Mouse (Mus musculus) layer of hippocampus, adult 8-10 months (tissue): ENCODE data around the gene Elf3. TPM values are rescaled to one million over a fixed set of nuclear protein-coding genes. Genes with fewer than 3 reads are reported as not detected.
"Not testable (repeated sequence)": the region's sequence is repeated elsewhere in the genome, so short reads cannot be mapped to it uniquely, and the experiment has no call there.

Source experiments
- DNase-seq, 2 experiments: peaks; one replicate each; pipeline ENCODE4 v3.0.0; 2022; ENCODE audit warnings: low spot score in 2 of 2
- total RNA-seq, 4 experiments: library from RNA; stranded (reverse); gene quantifications; 2 replicates each; pipeline ENCODE4 v1.2.4; 2022

Elf3 gene
- total RNA-seq, 4 experiments from 2014 or later, result not detected

DNA sequence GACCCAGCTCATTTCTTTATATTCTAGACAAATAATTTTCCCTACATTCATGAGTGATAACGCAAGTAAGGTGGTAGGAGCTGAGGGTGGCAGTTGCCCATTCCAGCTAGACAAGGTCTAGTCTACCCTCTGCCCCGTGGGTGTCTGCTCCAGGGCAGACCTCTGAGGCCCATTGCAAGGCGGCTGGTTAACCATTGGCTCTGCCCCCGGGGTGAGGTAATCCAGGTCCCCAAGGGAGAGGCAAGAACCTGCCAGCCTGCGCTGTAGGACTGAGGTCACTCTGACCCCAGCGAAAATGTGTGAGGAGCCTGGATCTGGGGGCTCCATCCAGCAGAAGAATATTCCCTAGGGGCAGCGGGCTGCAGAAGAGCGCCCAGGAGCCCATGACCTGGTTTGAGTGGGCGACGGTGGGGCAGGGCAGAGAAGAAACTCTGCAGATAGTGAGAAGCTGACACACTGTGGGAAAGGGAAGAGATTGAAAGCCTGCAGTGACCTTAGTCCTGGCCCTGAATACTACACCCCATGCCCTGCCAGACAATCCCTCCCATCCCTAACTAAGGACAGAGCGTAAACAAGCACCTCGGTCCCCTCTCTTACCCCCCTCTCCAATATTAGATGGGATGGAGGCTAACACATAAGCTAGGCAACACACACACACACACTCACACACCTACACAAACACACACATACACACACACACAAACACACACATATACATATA lies 21.1 kb downstream of the Elf3 start:
- no peak for DNase-seq

DNA sequence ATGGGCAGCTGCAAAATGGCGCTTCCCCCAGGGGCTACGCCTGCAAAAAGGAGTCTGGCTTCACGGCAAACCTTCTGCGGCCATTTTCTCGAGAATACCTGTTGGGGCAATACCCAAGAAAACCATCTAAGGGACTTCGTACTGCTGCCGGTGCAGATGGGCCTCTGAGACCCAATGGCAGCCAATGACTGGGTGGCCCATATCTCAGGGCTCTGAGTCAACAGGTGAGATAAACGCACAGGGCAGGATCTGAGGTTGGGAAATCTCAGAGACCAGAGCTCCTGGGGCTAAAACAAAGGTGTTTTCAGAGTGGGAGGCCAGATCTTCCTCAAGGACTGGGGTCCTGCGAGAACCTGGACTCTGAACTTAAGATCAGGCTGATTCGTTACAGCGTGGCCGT lies 23.6 kb downstream of the Elf3 start:
- DNase-seq, result no peak

DNA sequence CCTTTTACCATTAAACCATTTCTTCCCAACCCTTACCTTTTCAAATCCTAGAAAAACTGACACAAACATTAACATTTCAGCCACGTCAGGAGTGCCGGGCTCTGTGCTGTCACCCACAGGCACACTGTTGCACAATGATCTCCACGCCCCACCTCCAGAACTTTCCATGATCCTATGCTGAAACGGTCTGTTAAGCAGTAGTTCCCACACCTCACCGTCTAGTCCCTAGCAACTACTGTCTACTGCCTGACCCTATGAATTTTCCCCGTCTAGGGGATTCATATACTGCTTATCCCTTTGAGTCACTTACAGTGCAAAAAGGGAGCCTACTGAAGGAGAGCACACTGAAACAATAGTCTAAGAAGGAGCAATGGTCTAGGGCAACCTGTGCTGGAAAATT lies 24.4 kb downstream of the Elf3 start:
- no peak for DNase-seq

DNA sequence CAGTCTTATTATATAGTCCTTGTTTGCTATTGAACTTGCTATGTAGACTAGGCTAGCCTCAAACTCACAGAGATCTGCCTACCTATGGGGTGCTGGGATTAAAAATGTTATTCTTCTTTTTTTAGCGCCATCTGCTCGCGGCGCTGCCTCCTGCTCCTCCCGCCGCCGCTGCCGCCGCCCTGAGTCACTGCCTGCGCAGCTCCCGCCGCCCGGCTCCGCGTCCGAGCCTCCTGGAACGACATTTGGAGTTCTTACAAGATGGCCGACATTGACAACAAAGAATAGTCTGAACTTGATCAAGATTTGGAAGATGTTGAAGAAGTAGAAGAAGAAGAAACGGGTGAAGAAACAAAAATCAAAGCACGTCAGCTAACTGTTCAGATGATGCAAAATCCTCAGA lies 26.5 kb downstream of the Elf3 start:
- not testable (repeated sequence) for DNase-seq

DNA sequence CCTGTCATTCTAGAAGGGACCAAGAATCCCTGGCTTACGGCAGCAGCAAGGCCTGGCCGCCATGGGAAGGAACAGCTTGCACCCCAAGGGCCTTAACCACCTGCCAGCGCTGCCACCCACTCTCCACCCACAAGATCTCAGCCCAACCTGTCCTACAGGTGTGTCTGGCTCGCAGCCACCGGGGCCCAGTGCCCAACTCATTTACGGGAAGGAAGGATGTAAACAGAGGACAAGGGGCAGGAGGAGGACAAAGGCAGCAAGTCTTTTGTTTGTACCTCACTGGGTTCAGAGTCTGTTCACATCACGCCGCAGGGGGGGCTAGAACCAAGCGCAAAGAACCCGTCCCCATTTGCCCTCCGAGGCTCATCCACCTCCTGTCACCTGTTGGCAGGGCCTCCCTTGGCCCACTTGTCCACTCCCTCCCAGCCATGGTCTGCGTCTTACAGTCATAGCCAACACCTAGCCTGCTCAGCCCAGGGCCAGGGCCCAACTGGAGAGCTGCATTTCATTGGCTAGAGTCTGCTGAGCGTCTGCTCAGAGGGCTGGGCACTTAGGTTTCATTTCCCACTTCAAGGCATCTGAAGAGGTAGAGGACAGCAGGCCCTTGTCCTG lies 30.9 kb downstream of the Elf3 start:
- no peak for DNase-seq

DNA sequence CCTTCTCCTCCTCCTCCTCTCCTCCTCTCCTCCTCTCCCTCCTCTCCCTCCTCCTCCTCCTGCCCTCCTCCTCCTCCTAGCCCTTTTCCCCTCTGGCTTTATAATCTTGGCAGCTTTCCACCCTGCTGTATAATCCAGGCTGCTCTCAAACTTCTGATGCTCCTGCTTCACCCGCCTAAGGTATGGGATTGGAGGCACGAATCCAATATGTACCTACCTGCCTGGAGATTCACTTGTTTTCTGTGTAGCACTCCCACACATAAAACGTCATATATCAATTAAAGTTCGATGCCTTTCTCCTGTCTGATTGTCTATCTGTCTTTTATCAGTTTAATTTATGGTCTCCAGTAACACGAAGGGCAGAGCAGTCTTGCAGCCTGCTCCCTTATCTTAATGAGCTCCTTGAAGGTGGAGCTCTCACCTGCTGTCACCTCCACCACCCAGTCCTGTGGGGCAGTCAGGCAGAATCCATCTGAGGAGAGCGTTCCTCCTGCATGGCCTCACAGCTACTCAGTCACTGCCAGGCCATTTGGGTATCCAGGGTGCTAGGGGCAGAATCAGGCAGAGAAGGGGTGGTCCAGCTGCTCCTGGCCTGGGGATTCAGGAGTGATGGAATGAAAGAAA lies 33.3 kb downstream of the Elf3 start:
- no peak for DNase-seq

DNA sequence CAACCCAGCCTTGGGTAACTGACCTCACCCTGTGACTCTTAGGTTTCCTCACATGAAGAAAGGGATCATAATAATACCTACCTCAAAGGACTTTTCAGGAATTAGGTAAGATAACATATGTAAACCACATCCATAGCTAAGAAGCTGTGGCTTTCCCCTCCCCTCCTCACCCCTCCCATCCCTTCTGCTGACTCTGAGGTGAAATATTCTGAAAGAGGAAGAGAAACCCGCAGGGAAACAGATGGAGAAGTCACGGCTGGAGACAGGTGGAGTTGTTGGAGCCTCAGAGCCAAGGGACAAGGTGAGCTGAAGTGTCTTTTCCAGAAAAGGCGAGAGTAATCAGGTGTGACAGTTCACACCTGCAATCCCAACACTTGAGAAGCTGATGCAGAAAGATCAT lies 34.2 kb downstream of the Elf3 start:
- no peak for DNase-seq

DNA sequence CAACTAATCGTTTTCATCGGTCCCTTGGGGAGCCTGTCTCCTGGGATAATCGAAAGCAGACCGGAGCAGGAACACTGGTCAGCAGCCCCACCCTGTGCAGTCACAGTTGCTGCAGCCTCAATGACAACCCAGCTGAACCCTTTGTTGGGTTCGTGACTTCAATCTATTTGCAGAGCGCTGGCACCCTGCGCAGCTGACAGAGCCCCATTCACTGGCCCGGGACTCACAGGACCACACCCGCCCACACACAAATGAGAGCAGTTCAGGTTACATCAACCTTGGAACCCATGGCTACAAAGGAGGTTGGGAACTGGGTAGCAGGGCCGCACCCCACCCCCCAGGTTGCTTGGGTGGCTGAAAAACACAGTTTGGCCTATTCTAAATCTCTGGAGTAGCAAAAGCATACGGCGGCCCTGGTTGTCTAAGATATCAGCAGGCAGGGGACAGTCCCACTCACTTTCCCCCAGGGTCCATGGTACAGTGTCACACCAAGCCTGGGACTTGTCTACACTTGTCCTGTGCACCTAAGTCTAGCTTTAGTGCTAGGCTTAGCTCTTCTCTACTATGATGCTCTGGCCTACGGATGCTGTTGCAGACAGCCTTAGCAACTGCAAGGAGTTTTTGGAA lies 40.6 kb downstream of the Elf3 start:
- DNase-seq, result no peak

DNA sequence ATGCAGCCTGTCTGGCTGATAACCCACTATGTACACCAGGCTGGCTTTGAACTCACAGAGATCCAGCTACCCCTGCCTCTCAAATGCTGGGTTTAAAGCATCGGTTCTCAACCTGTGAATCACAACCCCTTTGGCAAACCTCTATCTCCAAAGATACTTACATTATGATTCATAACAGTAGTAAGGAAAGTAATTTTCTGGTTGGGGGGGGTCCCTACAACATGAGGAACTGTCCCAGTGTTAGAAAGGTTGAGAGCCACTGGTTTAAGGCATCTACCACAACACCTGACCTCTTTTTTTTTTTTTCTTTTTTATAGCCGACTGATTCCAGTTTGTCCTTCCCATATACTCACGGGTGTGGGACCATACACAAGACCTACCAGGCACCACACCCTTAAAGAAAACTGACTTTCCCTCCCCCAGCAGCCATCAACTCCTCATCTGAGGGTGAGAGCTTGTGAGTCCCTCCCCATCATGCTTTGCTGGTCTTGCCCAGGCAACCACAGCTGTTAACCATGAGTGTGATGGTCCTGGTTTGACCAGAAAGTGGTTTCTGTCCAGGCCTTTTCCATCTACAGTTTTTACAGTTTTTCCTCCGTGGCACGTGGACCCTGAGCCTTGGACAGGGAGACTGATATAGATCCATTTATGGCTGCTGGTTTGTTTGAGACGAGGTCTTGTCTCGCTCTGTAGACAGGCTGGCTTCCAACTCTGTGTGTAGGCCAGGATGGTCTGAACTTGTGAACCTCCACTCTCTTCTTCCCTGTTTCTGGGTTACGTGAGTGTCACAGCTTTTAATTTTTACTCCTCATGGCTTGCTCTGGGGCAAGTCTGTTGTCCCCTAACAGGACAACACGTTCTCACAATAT lies 44.4 kb downstream of the Elf3 start:
- DNase-seq, result no peak

DNA sequence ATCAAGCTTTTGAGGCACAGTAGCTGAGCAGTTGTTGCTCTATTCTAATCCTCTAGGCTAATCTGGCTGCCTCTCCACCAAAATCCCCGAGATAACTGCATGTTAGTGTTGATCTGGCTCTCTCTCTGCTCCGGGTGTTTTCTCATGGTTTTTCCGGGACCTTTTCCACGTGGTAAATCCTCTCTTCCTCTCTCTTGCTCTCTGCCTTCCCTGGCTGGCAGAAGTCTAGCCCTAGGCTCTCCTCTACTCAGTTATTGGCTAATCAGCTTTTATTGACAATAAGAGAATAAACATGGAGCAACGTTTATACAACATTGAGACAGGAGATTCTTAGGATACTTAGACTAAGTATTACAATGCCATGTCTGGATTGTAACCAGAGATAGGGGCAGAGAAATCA lies 47.9 kb downstream of the Elf3 start:
- no peak for DNase-seq

DNA sequence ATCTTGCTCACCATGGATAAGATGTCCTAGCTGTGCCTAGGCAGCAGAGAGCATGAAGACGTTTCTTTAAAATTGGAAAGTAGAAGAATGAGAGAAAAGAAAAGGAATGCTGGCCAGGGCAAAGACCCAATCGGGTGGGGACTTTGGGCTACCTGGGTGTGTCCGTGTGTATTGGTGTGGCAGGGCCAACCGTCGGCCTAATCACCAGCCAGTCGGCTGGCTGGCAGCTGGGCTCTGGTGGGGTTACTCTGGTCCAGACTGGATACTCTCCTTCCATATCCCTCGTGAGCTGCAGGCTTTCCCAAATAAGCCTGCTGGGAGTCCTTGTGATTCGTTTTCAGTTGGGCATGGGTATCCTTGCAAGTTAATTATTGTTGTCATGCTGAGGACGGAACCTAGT lies 49.7 kb downstream of the Elf3 start:
- no peak for DNase-seq

DNA sequence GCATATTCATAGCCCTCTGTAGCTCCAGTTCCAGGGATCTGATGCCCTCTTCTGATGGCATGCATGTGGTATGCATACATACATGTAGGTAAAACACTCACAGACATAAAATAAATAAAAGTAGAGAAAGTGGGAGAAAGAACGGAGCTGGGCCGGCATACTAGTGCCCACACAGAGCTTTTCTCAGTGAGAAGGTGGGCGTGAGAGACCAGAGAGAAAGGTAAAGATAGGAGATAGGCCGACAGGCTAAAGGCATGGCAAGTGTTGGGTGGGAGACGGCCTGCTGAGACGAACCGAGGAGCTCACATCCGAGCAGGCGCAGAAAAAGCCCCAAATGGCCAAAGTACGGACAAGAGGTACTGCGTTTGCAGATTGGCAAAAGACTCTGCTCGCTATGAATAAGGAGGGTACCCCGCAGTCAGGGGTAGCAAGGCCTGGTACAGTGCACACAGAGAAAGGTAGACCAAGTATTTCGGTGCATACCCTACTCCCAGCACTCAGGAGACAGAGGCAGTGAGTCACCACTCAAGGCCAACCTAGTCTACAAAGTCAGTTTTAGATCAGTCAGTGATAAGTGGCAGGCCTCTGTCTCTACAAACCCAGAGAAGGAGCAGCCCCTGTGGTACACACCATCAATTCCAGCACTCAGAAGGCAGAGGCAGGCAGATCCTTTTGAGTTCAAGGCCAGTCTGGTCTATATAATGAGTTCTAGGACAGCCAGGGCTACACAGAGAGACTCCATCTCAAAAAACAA lies 51.6 kb downstream of the Elf3 start:
- no peak for DNase-seq

DNA sequence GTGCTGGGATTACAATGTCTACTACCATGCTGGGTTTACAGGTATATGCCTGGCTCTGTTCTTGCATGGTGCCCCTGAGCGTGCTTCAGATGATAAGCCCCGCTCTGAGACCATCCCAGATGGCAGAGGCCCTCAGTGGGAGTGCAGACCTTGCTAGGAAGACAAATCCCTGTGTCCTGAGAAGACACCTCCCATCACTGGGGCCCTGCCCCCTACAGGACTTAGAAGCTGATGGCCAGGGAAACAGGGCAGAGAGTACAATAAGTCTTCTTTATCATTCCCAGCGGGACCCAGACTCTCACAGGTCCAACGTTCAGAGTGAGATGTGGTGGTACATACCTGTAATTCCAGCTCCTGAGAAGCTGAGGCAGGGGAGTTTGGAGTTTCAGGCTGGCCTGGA lies 53.1 kb downstream of the Elf3 start:
- no peak for DNase-seq

DNA sequence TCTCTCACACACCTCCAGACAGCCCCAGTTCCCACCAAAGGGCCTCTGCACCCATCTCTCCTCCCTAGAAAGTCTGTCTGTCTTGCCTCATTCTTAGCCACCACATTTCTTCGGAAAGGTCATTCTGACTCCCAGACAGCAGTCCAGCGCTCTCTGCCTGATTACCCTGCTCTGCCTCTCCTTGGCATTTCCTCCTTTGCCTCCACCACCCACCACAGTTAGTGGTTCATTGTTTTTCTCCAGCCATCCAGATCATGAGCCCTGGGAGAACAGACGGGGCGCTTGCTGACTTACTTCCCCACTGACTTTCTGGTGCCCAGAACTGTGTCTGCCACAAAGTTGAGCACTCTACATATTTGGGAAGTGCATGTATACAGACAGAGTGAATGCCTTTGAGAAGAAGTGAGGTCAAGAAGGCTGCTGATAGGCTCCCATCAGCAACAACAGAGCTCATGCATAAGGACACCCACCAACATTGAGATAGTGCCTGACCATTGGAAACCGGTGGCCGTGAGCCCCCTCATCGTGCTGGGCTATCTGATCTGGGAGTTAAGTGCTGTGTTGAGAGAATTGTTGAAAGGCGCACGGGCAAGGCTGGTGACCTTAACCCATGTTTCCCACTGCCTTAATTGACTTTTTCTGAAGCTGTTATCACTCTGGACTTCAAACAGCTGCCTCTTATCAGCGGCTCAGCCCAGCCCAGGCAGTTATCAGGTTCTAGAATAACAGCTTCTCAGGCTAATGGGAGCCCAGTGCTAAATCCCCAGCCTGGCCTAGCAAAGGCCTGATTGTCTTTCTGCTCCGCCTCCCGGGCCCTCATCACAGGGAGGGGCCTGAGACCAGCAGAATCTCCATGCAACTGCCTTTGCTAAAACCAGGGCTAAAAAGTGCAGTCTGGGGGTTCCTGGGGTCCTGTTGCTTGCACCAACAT lies 53.9 kb downstream of the Elf3 start:
- no peak for DNase-seq

Other genes starting within 250 kb of the Elf3 start
- gene Lgr6, start 153.3 kb downstream of the Elf3 start, total RNA-seq, result 1 to 10 TPM; 1.4 to 2.2 (median 1.9) TPM
- gene Ptpn7, start 125.9 kb downstream of the Elf3 start, total RNA-seq, result under 1 TPM in 2 of 4 experiments, not detected in 2; 0.16 to 0.34 TPM
- 100 to 1,000 TPM; 251 to 262 (median 254) TPM for gene Arl8a, start 111.7 kb downstream of the Elf3 start, total RNA-seq
- gene Gpr37l1, start 90.9 kb downstream of the Elf3 start, total RNA-seq, result 100 to 1,000 TPM; 184 to 257 (median 204) TPM
- gene Rnpep, start 25.5 kb upstream of the Elf3 start, total RNA-seq, result 10 to 100 TPM; 53.9 to 63.9 (median 59.3) TPM
- 100 to 1,000 TPM; 164 to 196 (median 187) TPM for gene Timm17a, start 55.2 kb upstream of the Elf3 start, total RNA-seq
- under 1 TPM; 0.70 to 0.96 (median 0.75) TPM for gene Lmod1, start 66.2 kb upstream of the Elf3 start, total RNA-seq
- gene Shisa4, start 116.7 kb upstream of the Elf3 start, total RNA-seq, result 100 to 1,000 TPM; 108 to 137 (median 121) TPM
- 100 to 1,000 TPM; 129 to 175 (median 174) TPM for gene Ipo9, start 171.9 kb upstream of the Elf3 start, total RNA-seq